Mouse (Mus musculus) ES-Bruce4 (cell line): Measurements from ENCODE around the gene A930033H14Rik.

Source experiments
- CTCF ChIP-seq: IDR thresholded peaks from one replicate; pipeline ENCODE4 v1.8.1; 2011; ENCODE audit warnings: low read depth, low read length
- EP300 ChIP-seq: IDR thresholded peaks from 2 replicates; pipeline ENCODE4 v1.6.1; 2011; ENCODE audit warnings: low read depth, low read length; ENCODE audit not compliant: insufficient read depth
- POLR2A ChIP-seq: IDR thresholded peaks from one replicate; pipeline ENCODE4 v1.8.1; 2011; ENCODE audit warnings: low read length; ENCODE audit not compliant: insufficient read depth

DNA sequence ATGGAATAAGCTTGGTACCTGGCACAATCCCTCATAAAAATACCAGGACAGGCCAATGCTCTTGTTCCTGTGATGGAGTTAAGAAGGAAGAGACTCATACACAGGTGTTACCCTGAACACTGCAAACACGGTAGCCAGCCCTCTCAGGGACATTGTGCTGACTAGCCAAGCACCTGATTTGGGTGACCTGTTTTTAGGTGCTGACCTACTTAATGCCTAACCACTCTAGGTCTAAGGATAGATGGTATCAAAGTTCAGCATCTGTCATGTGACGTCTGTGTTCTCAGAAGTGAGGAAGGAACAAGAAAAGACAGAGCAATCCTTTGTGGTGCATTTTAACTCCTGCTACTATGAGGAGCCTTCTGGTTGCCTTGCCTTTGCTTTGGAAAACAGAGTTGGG, 52.0 kb downstream of the A930033H14Rik start:
- TF ChIP-seq POLR2A (no peak), CTCF (no peak), EP300 (no peak)
